Mouse (Mus musculus) urinary bladder, postnatal 14 days (tissue): Measurements from ENCODE around the gene Asic2.

Source experiments
- DNase-seq: peaks from one replicate; pipeline ENCODE4 v3.0.0; 2021; ENCODE audit warnings: low spot score

The Asic2 gene

GRCm38 (mm10) chr11:81737777-81738176 lies 230.5 kb downstream of the Asic2 start:
- no peak for DNase-seq

- no peak for DNase-seq
Observed at GRCm38 (mm10) chr11:81722071-81722470, 246.2 kb downstream of the Asic2 start.

- no peak for DNase-seq
Observed at GRCm38 (mm10) chr11:81714801-81715200, 253.5 kb downstream of the Asic2 start.

GRCm38 (mm10) chr11:81706996-81707395 lies 261.3 kb downstream of the Asic2 start:
- no peak for DNase-seq

- no peak for DNase-seq
Observed at GRCm38 (mm10) chr11:81698008-81698407, 270.2 kb downstream of the Asic2 start.

- no peak for DNase-seq
Observed at GRCm38 (mm10) chr11:81695501-81695900, 272.8 kb downstream of the Asic2 start.

GRCm38 (mm10) chr11:81680511-81680910 lies 287.7 kb downstream of the Asic2 start:
- DNase-seq = no peak

- DNase-seq = no peak
Observed at GRCm38 (mm10) chr11:81671724-81672123, 296.5 kb downstream of the Asic2 start.

GRCm38 (mm10) chr11:81670436-81670835 lies 297.8 kb downstream of the Asic2 start:
- no peak for DNase-seq

GRCm38 (mm10) chr11:81658850-81659249 lies 309.4 kb downstream of the Asic2 start:
- DNase-seq = no peak

- DNase-seq = no peak
Observed at GRCm38 (mm10) chr11:81657121-81657520, 311.1 kb downstream of the Asic2 start.

- no peak for DNase-seq
Observed at GRCm38 (mm10) chr11:81647828-81648227, 320.4 kb downstream of the Asic2 start.

- no peak for DNase-seq
Observed at GRCm38 (mm10) chr11:81645549-81645948, 322.7 kb downstream of the Asic2 start.

- no peak for DNase-seq
Observed at GRCm38 (mm10) chr11:81636356-81636755, 331.9 kb downstream of the Asic2 start.

GRCm38 (mm10) chr11:81634360-81635350 lies 333.6 kb downstream of the Asic2 start:
- DNase-seq = peak; percentile 14

GRCm38 (mm10) chr11:81625199-81625598 lies 343.1 kb downstream of the Asic2 start:
- DNase-seq = no peak

GRCm38 (mm10) chr11:81620516-81620915 lies 347.7 kb downstream of the Asic2 start:
- DNase-seq = no peak

- DNase-seq = no peak
Observed at GRCm38 (mm10) chr11:81616437-81616836, 351.8 kb downstream of the Asic2 start.

- no peak for DNase-seq
Observed at GRCm38 (mm10) chr11:81613869-81614620, 354.2 kb downstream of the Asic2 start.

GRCm38 (mm10) chr11:81612798-81613540 lies 355.3 kb downstream of the Asic2 start:
- peak; percentile 83 for DNase-seq

GRCm38 (mm10) chr11:81611948-81612797 lies 356.1 kb downstream of the Asic2 start:
- no peak for DNase-seq
